Mouse (Mus musculus) right cerebral cortex, postnatal 4 days (tissue): ENCODE measurements at regions not wholly inside any gene's neighbourhood (a gene's known extent, or its start where the extent isn't known, plus 50 kb on each side); places are given as distances from the start of the nearest gene placed in this dataset.

Experiments
- DNase-seq: peaks from one replicate; pipeline ENCODE4 v3.0.0-alpha.2; 2022

DNA sequence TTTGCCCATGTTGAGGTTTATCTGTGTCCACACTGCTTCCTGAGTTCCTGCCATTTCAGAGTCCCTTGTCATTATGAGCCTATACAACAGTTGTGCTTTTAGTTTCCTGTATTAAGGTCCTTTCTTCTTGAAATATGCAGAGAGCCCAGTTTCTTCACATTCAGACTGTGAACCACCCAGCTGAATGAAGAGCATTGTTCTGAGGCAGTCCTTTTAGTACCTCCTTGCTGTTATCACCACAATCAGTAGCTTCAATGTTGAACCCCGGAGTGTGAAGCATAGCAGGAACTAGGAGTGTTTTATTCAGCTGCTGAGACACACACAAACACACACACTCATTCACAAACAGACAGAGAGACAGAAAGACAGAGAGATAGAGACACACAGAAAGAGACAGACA, 1452.1 kb downstream of the Gsdmc2 start:
- DNase-seq = no peak

DNA sequence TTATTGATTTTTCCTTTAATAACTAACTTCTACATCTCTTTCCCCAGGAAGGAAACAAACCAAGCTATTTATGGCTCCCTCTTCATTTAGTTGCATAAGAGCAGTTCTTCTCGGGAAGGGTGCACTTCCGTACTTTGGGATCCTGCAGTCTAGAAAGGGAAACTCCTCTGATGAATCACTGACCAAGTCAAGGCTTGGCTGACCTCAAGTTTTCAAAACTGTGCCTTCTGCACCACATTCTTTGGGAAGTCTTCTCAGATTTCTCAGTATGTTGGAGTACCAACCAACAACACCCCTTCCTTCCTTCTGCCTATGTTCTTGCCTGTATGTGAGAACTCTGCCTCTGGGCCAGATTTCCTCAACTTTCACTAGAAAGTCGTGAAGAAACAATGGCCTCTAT, 1452.6 kb downstream of the Gsdmc2 start:
- DNase-seq = no peak

GRCm38 (mm10) chr15:62389431-62390105, 1455.4 kb downstream of the Gsdmc2 start:
- DNase-seq = no peak

DNA sequence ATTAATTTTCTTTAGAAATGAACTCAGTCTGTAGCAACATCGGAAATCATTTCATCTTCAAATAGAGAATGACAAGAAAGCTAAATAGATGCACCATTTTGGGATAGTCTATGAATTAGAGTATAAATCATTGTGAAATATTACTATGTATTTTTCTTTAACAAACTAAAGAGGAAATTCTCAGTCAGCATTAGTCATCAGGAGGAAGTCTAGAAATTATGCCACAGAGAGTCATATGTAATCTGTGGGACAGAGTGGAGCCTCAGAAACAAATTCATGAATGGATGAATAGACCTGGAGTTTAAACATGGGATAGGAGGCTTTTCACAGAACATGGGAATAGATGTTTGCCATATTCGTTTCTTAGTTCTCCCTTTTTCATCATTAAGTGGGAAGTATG, 1459.4 kb upstream of the A1bg start:
- DNase-seq = no peak

DNA sequence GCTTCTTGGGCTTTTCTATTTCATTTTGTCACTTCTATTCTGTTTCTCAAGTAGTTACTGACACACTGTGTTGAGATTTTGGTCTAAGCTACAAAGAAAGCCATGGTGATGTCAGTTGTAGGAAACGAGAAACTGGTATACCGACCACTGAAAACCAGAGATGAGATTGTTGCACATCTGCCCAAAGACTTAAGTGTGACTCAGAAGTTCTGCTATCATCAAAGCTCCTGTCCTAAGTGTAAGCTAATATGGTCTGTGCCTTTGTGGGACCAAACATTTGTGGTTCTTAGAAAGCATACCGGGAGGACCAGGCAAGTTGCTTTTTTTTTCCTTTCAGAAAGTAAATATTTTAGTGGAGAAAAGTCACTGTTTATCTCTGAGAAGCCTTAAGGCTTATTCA, 1451.8 kb upstream of the A1bg start:
- no peak for DNase-seq

DNA sequence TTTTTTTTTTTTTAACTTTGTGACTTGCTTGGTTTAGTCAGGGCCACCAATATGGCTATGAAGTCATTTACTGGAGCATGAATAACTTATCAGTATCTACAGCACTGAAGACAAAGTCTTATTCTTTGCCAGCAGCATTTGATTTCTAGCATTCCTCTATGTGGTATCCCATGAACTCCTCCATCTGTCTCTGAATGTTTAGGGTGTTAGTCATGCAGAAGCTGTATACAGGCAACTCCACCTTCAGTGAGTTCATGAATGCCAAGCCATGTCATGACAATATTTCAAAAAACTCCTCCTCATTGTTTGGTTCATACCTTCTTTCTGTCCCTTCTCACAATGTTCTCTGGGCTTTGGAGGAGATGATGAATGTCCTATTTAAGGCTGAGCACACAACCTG, 1438.4 kb upstream of the A1bg start:
- DNase-seq = no peak

DNA sequence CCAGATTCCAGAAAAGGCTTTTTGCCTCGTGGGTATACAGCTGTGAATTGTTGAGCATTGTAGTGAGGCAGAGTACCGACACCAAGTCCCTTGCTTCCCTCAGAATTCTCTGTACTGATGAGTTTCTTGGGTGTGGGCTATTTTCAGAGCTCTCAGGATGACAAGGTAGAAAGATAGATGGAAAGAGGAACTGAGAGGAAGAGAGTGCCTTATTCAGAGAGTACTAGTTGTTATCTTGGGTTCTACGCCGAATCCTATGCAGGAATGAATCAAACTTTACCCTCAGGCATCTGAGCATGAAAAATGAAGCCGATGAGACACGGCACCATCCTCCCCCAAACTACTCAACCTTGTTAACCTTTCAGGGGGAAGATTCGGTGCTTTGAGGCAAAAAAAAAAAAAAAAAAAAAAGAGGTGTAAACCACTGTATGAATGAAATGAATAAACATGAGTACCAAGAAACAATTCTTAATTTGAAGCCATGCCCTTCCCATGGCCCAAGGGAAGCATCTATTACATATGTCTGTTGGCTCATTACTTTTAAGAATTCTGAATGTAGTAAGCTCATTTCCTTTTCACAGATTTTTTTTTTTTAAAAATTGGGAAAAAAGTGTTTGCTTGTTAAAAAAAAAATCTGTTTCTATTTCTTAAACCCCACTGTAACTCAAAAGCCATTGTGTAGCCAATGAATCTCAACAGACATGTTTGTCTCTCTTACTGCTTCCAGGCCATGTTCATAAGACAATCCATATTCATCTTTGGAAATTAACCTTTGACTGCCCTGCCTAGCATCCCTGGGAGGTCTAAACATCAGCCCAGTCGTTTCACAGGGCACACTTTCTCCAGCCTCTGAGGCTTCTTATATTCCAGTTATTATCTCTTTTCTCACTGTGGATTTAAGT, 1435.8 kb upstream of the A1bg start:
- DNase-seq = no peak

DNA sequence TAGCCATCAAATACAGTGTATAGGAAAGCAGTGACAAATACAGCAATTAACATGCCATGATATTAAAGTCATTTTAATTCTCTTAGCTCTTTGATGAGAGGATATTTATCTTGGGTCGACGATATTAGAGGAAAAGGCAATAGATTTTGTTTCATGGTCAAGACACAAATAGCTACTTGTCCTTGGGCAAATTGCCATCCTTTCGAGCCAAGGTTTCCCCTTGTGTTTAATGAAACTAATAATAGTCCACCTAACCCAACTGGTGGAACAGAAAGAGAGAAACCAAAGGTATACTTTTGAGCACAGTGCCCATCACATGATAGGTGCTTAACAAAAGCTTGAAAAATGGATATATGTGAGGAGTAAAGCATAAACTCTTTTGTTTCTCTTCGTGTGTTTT, 1431.0 kb upstream of the A1bg start:
- no peak for DNase-seq

GRCm38 (mm10) chr15:62350862-62351757, 1428.3 kb upstream of the A1bg start:
- DNase-seq = no peak

- no peak for DNase-seq
Measured at GRCm38 (mm10) chr15:62349981-62350380, 1427.2 kb upstream of the A1bg start.

DNA sequence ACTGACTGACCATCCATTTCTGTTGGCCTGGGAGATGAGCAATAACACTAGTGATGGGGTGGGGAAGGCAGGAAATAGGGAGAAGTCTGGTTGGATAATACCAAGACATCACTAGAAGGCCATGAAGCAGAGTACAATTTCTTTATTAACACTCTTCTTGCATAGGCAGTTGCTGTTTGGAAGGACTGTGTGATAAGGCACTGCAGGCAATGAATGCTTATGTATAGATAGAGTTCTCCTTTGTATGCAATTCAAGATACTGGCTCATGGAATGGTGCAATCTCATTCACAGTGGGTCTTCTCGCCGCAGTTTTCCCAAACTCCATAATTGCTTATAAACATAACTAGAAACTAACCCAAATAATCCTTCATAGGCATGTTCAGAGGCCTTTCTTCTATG, 1426.1 kb upstream of the A1bg start:
- no peak for DNase-seq

GRCm38 (mm10) chr15:62347697-62348096, 1424.9 kb upstream of the A1bg start:
- DNase-seq = no peak

DNA sequence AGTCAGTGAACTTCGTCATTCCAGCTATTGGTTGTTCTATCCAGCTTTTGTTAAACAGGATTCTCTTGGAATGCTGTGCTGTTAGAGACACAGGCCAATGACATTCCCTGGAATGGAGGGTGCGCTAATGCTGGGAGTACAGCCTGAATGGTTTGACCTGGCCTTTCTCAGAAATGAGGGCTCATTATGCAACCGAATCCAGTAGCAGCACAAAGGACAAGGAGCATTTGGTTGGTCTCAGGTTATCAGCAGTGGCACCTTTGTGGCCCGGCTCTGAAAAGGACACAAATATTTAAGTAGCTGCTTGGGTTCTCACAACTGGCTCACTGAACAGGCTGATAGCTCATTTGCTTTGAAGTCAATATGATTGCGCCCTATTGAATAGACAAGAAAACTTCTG, 1423.1 kb upstream of the A1bg start:
- DNase-seq = no peak

- no peak for DNase-seq
Measured at GRCm38 (mm10) chr15:62336454-62337284, 1413.9 kb upstream of the A1bg start.

DNA sequence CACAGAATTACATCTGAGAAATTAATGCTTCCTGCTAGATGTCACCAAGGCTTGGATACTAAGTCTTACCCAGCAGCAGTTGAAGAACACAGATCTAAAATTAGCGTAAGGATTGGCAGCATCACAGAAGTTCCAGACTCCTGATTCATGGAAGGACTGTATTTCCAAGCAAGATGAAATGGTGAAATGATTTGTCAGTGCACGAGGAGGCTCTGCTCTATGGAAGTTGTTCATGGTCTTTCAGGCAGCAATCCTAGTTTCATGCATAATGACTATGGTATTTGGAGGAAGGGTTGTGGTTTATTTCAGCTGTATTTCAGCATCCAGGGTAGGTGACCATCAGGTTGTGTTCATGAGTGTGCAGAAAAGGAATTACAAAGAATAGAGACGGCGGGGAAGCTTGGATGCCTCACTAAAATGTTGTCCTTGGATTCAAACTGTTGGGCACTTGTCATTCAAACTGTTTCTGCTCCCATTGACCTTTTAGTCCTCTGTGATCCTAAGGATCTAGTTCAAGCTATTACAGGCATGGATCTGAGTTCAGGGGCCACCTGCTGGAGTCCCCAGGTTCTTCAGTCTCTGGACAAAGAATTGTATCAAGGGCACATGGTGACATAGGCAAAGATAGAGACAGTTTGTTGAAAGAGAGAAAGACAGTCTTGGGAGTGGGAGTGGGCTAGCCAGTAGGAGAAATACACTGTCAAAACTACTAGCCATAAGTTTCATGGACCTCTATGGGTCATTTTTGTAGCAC, 1411.6 kb upstream of the A1bg start:
- no peak for DNase-seq

DNA sequence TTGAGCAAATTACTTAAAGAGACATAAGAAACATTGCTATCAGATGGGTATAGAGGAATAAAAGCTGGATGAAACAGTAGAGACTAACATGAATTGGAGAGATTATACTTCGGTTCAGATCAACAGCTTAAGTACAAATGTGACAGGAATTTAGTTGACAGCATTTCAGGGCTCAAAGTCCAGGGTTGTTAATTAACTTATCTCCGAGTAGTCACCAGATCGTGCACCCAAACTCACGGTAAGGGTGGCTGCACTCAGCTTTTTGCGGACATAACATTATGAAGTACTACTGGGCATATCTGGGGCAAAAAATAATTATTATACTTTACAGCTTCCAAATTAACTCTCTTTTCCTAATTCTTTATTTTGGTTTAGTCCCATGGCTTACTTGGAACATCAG, 1409.3 kb upstream of the A1bg start:
- DNase-seq = no peak

GRCm38 (mm10) chr15:62331138-62331800, 1408.5 kb upstream of the A1bg start:
- DNase-seq = no peak

DNA sequence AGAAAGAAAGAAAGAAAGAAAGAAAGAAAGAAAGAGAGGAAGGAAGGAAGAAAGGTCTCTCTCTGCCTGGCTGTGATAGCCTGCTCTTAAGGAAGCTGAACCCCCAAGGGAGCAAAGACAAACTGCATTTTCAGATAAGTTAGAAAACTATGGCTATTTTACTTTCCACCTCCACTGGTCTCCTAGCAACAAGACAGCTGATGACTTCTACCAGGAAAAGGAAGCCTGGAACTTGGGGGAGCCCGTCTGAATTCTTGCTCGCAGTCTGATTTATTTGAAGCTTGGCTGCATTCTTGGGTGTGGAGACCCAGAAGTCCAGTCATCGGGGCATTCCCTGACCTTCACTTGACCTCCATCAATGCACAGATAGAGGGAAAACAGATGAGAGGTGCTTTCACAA, 1406.1 kb upstream of the A1bg start:
- DNase-seq = no peak

DNA sequence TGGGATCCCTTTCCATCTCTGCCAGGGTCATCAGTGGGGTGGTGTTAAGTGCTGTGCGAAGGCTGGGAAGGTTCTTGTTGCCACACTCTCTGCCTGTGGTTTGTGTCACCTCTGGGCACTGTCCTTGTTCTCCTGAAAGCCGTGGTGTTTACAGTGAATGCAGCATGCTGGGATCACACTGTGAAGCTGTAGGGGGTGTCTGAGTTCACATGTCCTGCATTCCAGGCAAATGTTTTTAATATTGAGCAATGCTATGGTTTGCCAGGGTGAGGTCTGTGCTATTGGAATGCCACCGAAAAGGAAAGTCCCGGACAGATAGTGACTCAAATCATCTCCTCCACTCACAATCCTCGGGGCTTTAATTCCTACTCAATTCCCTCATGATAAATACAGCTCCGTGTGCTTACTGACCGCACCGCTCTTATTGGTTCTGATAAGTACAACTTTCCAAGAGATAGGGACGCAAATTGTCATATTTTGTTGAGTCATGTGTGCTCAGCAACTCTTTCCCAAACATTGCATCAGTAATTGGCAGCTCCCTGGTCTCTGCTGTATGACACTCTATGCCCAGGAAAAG, 1405.6 kb upstream of the A1bg start:
- no peak for DNase-seq

GRCm38 (mm10) chr15:62327481-62327880, 1404.7 kb upstream of the A1bg start:
- no peak for DNase-seq

- DNase-seq = no peak
Measured at GRCm38 (mm10) chr15:62326524-62326923, 1403.7 kb upstream of the A1bg start.
